Mouse (Mus musculus) heart, adult 2 months (tissue): ENCODE data around the gene Emp2.

Experiments used
- CTCF ChIP-seq: fragments of 200-600 bp; IDR thresholded peaks from 2 replicates; pipeline ENCODE4 v1.8.1; 2022; ENCODE audit warnings: antibody characterized with exemption, mild to moderate bottlenecking, moderate library complexity
- EP300 ChIP-seq: fragments of 200-500 bp; IDR thresholded peaks from 2 replicates; pipeline ENCODE4 v1.6.1; 2011; ENCODE audit warnings: low read depth, low read length, control low read depth; ENCODE audit not compliant: insufficient read depth
- POLR2A ChIP-seq: fragments of 200-500 bp; IDR thresholded peaks from 2 replicates; pipeline ENCODE4 v1.6.1; 2011; ENCODE audit warnings: mild to moderate bottlenecking, low read depth, low read length, control low read depth; ENCODE audit not compliant: insufficient read depth

DNA sequence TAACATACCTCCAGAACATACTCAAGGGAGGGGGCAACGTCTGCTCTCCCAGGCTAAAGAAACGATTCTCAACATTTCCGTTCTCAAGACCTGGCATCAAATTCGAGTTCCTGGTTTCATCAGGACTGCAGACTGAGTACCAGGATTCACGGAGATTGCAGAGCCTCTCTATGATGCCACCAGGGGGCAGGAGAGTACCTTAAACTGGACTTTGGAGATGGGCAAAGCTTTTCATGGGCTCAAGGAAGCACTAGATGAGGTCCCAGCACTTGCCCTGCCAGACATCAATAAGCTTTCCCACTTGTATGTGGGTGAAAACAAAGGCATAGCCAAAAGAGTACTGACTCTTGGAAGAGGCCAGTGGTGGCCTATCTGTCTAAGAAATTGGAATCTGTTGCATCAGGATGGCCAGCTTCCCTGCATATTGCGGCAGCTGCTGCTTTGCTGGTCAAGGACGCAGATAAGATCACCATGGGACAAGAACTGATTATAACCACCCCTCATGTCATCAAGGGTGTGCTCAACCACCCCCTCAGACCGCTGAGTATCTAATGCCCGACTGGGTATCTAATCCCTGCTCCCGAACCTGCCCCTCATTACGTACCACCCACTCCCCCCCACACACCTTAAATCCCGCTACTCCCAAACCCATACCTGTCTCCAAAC, 33.3 kb downstream of the Emp2 start:
- TF ChIP-seq CTCF (peak; percentile 94), POLR2A (0 out of 2 replicates have a peak, but pooled peaks have one; percentile 5), EP300 (peak; percentile 71; the same call in 1 of the 2 replicates)
